Comparison of ENCODE assay signal across 19 mouse cellular contexts in the genomic region with DNA sequence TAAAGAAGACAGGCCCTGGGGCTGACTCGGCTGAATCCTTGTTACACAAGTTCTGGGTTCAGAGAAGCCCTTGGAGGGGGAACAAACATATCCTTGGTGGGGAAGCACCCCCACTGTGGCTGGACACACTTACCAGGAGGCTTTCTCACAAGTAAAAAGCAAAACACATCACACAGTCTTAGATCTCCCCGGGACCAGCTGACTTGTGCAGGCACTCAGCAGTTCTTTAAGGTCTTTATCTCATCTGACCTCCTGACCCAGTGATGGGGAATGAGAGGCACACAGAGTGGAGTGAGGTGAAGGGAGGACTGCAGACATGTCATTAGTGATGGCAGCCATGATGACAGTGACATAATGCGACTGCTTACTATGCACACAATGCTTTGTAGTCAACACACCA.
DNase-seq lines count a peak whose midpoint lies in the region; ATAC-seq and TF ChIP-seq lines count a peak whose summit lies in the region.
"Had no signal": no experiment of that assay in that cellular context is flagged by ENCODE, and none has a peak within 500 bp of the region (broad histone marks: within the 10 kb centered on the region; RNA-seq: fewer than 3 reads in every experiment).

No protein-coding gene starts in this region.

- no peak for DNase-seq in forebrain, postnatal 0 days
- peak; percentile 27 for DNase-seq in hindbrain, embryonic 10.5 days (ENCODE audit: low spot score)
- DNase-seq in hindbrain, postnatal 0 days (ENCODE audit: low spot score): no peak
- DNase-seq in embryo, embryonic 10 days (ENCODE audit: low spot score): peak; percentile 59
- no peak for DNase-seq in adrenal gland, adult 18-20 months (ENCODE audit: low spot score in 2 of 2)
- DNase-seq in gastrocnemius, postnatal 25 days: no peak
- DNase-seq: adrenal gland, adult 8-10 months; cerebellum, adult 11-12 months; cerebellum, postnatal 25 days; kidney, adult 11 months; liver, embryonic 13.5 days; right cerebral cortex, adult 18-20 months had no signal

- no peak for TF ChIP-seq CTCF in forebrain, postnatal 0 days (IDR thresholded peaks at IDR 0.05; ENCODE audit: low read depth)
- no peak for TF ChIP-seq CTCF in hindbrain, postnatal 0 days (IDR thresholded peaks at IDR 0.05; ENCODE audit: low read depth)

- no peaks in the 10 kb centered on the region for H3K4me1 ChIP-seq in forebrain, postnatal 0 days (ENCODE audit: insufficient read depth)
- no peaks in the 10 kb centered on the region; the same call in 1 of the 2 replicates for H3K4me1 ChIP-seq in forebrain, embryonic 16.5 days (replicated peaks; ENCODE audit: control insufficient read depth, insufficient read depth, low read length)
- H3K4me1 ChIP-seq in hindbrain, embryonic 10.5 days (replicated peaks): peaks cover 41% of the 10 kb centered on the region
- peaks cover 7% of the 10 kb centered on the region; the same call in 1 of the 2 replicates for H3K4me1 ChIP-seq in hindbrain, postnatal 0 days (ENCODE audit: insufficient read depth, low read length)
- peaks cover 18% of the 10 kb centered on the region for H3K4me1 ChIP-seq in midbrain, embryonic 13.5 days (replicated peaks)
- H3K4me1 ChIP-seq: embryonic facial prominence, embryonic 12.5 days; liver, embryonic 13.5 days; lung, embryonic 15.5 days had no signal

- 0 out of 2 replicates have a peak, but pooled peaks have one; percentile 32 for ATAC-seq in forebrain, postnatal 0 days
- ATAC-seq in forebrain, embryonic 16.5 days: no peak
- no peak for ATAC-seq in hindbrain, postnatal 0 days
- peak; percentile 70 for ATAC-seq in midbrain, embryonic 13.5 days

- no peak overlapping the region for H3K9ac ChIP-seq in forebrain, postnatal 0 days
- H3K9ac ChIP-seq in forebrain, embryonic 16.5 days (replicated peaks; ENCODE audit: low read depth, low read length): no peak overlapping the region
- H3K9ac ChIP-seq in hindbrain, postnatal 0 days (replicated peaks; ENCODE audit: low read length): no peak overlapping the region
- H3K9ac ChIP-seq in midbrain, embryonic 13.5 days (replicated peaks): no peak overlapping the region
- H3K9ac ChIP-seq: embryonic facial prominence, embryonic 12.5 days; hindbrain, embryonic 15.5 days; liver, embryonic 13.5 days; lung, embryonic 15.5 days had no signal

- H3K36me3 ChIP-seq in forebrain, postnatal 0 days (ENCODE audit: insufficient read depth): no peaks in the 10 kb centered on the region
- no peaks in the 10 kb centered on the region for H3K36me3 ChIP-seq in forebrain, embryonic 16.5 days (ENCODE audit: control insufficient read depth, insufficient read depth)
- H3K36me3 ChIP-seq in hindbrain, embryonic 10.5 days: no peaks in the 10 kb centered on the region
- H3K36me3 ChIP-seq in hindbrain, postnatal 0 days (ENCODE audit: insufficient read depth, low read length): no peaks in the 10 kb centered on the region
- H3K36me3 ChIP-seq in midbrain, embryonic 13.5 days: no peaks in the 10 kb centered on the region
- H3K36me3 ChIP-seq: embryonic facial prominence, embryonic 12.5 days; hindbrain, embryonic 15.5 days; liver, embryonic 13.5 days; lung, embryonic 15.5 days had no signal

- WGBS in forebrain, postnatal 0 days: 53% methylated on average over 3 of the region's 3 CpGs
- 43% methylated on average over 3 of the region's 3 CpGs for WGBS in forebrain, embryonic 16.5 days
- 17% methylated on average over 3 of the region's 3 CpGs for WGBS in hindbrain, embryonic 10.5 days
- WGBS in hindbrain, postnatal 0 days: 25% methylated on average over 3 of the region's 3 CpGs
- 28% methylated on average over 3 of the region's 3 CpGs for WGBS in midbrain, embryonic 13.5 days

- no peaks in the 10 kb centered on the region for H3K9me3 ChIP-seq in forebrain, postnatal 0 days (ENCODE audit: low read length)
- H3K9me3 ChIP-seq in forebrain, embryonic 16.5 days (ENCODE audit: control insufficient read depth, low read length): no peaks in the 10 kb centered on the region
- H3K9me3 ChIP-seq in hindbrain, embryonic 10.5 days: no peaks in the 10 kb centered on the region
- no peaks in the 10 kb centered on the region for H3K9me3 ChIP-seq in hindbrain, postnatal 0 days (ENCODE audit: low read length)
- no peaks in the 10 kb centered on the region for H3K9me3 ChIP-seq in midbrain, embryonic 13.5 days
- H3K9me3 ChIP-seq: embryonic facial prominence, embryonic 12.5 days; hindbrain, embryonic 15.5 days; liver, embryonic 13.5 days; lung, embryonic 15.5 days had no signal

- H3K27ac ChIP-seq in forebrain, postnatal 0 days (ENCODE audit: low read depth, low read length): no peak overlapping the region
- H3K27ac ChIP-seq in forebrain, embryonic 16.5 days (ENCODE audit: low read length): no peak overlapping the region
- H3K27ac ChIP-seq in hindbrain, embryonic 10.5 days: peak overlapping the region; percentile 17; the same call in 1 of the 2 replicates
- no peak overlapping the region for H3K27ac ChIP-seq in hindbrain, postnatal 0 days
- H3K27ac ChIP-seq in midbrain, embryonic 13.5 days: no peak overlapping the region
- H3K27ac ChIP-seq: embryonic facial prominence, embryonic 12.5 days; hindbrain, embryonic 15.5 days; kidney, postnatal 0 days; left cerebral cortex, adult 2 months; liver, embryonic 13.5 days; lung, embryonic 15.5 days had no signal

- no peak overlapping the region for H3K4me3 ChIP-seq in forebrain, postnatal 0 days (ENCODE audit: low read depth, low read length)
- H3K4me3 ChIP-seq in forebrain, embryonic 16.5 days (replicated peaks; ENCODE audit: low read length): no peak overlapping the region
- H3K4me3 ChIP-seq in hindbrain, embryonic 10.5 days: no peak overlapping the region
- H3K4me3 ChIP-seq in hindbrain, postnatal 0 days (ENCODE audit: low read length): no peak overlapping the region
- no peak overlapping the region for H3K4me3 ChIP-seq in midbrain, embryonic 13.5 days (replicated peaks)
- H3K4me3 ChIP-seq: embryonic facial prominence, embryonic 12.5 days; hindbrain, embryonic 15.5 days; left cerebral cortex, adult 2 months; liver, embryonic 13.5 days; lung, embryonic 15.5 days had no signal

- no peaks in the 10 kb centered on the region for H3K27me3 ChIP-seq in forebrain, postnatal 0 days (ENCODE audit: insufficient read depth, low read length)
- H3K27me3 ChIP-seq in forebrain, embryonic 16.5 days (replicated peaks; ENCODE audit: control insufficient read depth, insufficient read depth, low read length): no peaks in the 10 kb centered on the region
- H3K27me3 ChIP-seq in hindbrain, embryonic 10.5 days (ENCODE audit: insufficient read depth, poor library complexity, severe bottlenecking): no peaks in the 10 kb centered on the region
- H3K27me3 ChIP-seq in hindbrain, postnatal 0 days (ENCODE audit: insufficient read depth, low read length): no peaks in the 10 kb centered on the region
- no peaks in the 10 kb centered on the region for H3K27me3 ChIP-seq in midbrain, embryonic 13.5 days
- H3K27me3 ChIP-seq: embryonic facial prominence, embryonic 12.5 days; hindbrain, embryonic 15.5 days; liver, embryonic 13.5 days; lung, embryonic 15.5 days had no signal

- H3K4me2 ChIP-seq in forebrain, postnatal 0 days (ENCODE audit: low read depth): no peak overlapping the region
- no peak overlapping the region for H3K4me2 ChIP-seq in forebrain, embryonic 16.5 days (ENCODE audit: low read length)
- H3K4me2 ChIP-seq in hindbrain, postnatal 0 days (ENCODE audit: low read depth, low read length): no peak overlapping the region
- no peak overlapping the region for H3K4me2 ChIP-seq in midbrain, embryonic 13.5 days (replicated peaks)
- H3K4me2 ChIP-seq: embryonic facial prominence, embryonic 12.5 days; hindbrain, embryonic 15.5 days; liver, embryonic 13.5 days; lung, embryonic 15.5 days had no signal

Comparison
In these comparisons a context has a peak if more than half of its experiments do, and no peak if none do; other contexts are left out.
1. ATAC-seq: peak in forebrain, postnatal 0 days (single experiment) and midbrain, embryonic 13.5 days (single experiment); none in forebrain, embryonic 16.5 days (single experiment) and hindbrain, postnatal 0 days (single experiment).
2. DNase-seq: peak in hindbrain, embryonic 10.5 days (single experiment) and embryo, embryonic 10 days (single experiment); none in forebrain, postnatal 0 days (single experiment), hindbrain, postnatal 0 days (single experiment), adrenal gland, adult 18-20 months (0 of 2) and gastrocnemius, postnatal 25 days (single experiment).